Mouse (Mus musculus) lung, postnatal 0 days (tissue): Measurements from ENCODE around the gene Akap8l.

Source experiments
- CTCF ChIP-seq: IDR thresholded peaks from 2 replicates; pipeline ENCODE4 v1.5.1; 2016; ENCODE audit warnings: antibody characterized with exemption, mild to moderate bottlenecking
- EP300 ChIP-seq: IDR thresholded peaks from 2 replicates; pipeline ENCODE4 v1.6.1; 2016; ENCODE audit warnings: antibody characterized with exemption, mild to moderate bottlenecking, control low read depth

DNA sequence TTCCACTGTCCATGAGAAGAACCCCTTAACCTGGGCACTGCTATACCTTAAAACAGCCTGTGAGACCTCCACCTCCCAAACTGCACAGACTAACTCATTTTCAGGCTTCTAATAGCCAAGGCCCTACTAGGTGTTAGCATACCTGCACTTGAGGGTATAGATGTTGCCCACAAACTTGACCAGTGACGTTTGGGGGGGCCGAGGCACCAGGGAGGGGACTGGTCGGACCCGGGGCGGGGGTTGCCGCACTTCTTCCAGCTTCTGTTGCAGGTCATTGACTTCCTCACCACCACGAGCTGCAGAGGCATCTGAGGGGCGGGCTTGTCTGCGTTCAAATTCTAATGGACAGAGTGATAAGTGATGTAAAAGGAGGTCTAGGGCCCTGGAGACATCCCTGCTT, 5.9 kb upstream of the Akap8l start:
- no peak for TF ChIP-seq CTCF
- TF ChIP-seq EP300: no peak
